Mouse (Mus musculus) liver, embryonic 16.5 days (tissue): ENCODE measurements around the gene Vmn2r84. TPM values are rescaled to one million over a fixed set of nuclear protein-coding genes. Genes with fewer than 3 reads are reported as not detected.
A peak's percentile ranks its signal among the peaks of the same experiment; 100 is the strongest.
"Not testable (repeated sequence)": the region's sequence is repeated elsewhere in the genome, so short reads cannot be mapped to it uniquely, and the experiment has no call there.

Experiments used
- ATAC-seq: fragments of 200-750 bp; cut with Nextera tagmentation; 2 replicates; pipeline ENCODE4 v1.8.0; 2017; ENCODE audit warnings: low read depth, mild to moderate bottlenecking, moderate number of reproducible peaks, moderate library complexity
- H3K27ac ChIP-seq: fragments of 300-500 bp; sonication (generic); 2 replicates; pipeline ENCODE4 v1.5.1; 2014; ENCODE audit warnings: mild to moderate bottlenecking, low read length
- H3K27me3 ChIP-seq: fragments of 300-500 bp; sonication (generic); 2 replicates; pipeline ENCODE4 v1.6.1; 2014; ENCODE audit warnings: low read depth, low read length, mixed read lengths; ENCODE audit not compliant: control insufficient read depth, insufficient read depth
- H3K36me3 ChIP-seq: fragments of 300-500 bp; sonication (generic); 2 replicates; pipeline ENCODE4 v1.6.1; 2014; ENCODE audit warnings: mild to moderate bottlenecking; ENCODE audit not compliant: control insufficient read depth, insufficient read depth
- H3K4me1 ChIP-seq: fragments of 300-500 bp; sonication (generic); 2 replicates; pipeline ENCODE4 v1.6.1; 2014; ENCODE audit warnings: low read depth, low read length, mixed read lengths; ENCODE audit not compliant: control insufficient read depth
- H3K4me2 ChIP-seq: fragments of 300-500 bp; sonication (generic); 2 replicates; pipeline ENCODE4 v1.6.1; 2014; ENCODE audit warnings: low read depth, low read length, mixed read lengths
- H3K4me3 ChIP-seq: fragments of 300-500 bp; sonication (generic); 2 replicates; pipeline ENCODE4 v1.5.1; 2014; ENCODE audit warnings: low read depth, mild to moderate bottlenecking, low read length
- H3K9ac ChIP-seq: fragments of 300-500 bp; sonication (generic); 2 replicates; pipeline ENCODE4 v1.6.1; 2014; ENCODE audit warnings: low read depth, low read length
- H3K9me3 ChIP-seq: fragments of 300-500 bp; sonication (generic); replicated peaks from 2 replicates; pipeline ENCODE4 v1.6.1; 2016; ENCODE audit warnings: low read length; ENCODE audit not compliant: control insufficient read depth
- WGBS: fragments of 180-500 bp; shearing (Covaris S2); extraction: QIAGEN DNeasy Blood & Tissue Kit; methylation state at CpG from one replicate; pipeline ENCODE4 v1.1.7; 2014; ENCODE audit not compliant: insufficient replicate concordance; 5-methylcytosine and 5-hydroxymethylcytosine counted together
- polyA plus RNA-seq: library from polyadenylated mRNA; unstranded; fragments of >200 nt; fragmentation: Nextera tagmentation; extraction: Ambion mirVana; gene quantifications from 2 replicates; pipeline ENCODE4 v1.2.1, GENCODE M21; 2015

Gene Vmn2r84
- polyA plus RNA-seq: 0.01 TPM in 1 of 2 replicates, not detected in the other

DNA sequence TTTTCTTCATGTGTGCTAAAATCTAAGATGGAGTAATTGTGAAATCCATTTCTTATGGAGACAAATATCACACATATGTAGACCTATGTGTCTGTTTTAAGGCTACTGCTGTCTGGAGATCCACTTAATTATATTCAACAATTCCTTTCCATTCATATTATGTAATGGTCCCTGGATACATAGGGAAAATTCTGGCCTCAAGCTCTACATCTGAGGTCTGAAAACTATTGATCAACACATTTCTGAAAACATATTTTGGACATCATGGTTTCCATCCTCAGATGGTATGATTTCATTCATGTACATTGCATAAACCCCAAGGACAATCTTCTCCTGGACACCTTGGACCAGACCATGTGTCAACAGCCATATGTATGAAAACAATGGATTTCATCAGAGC lies at the start of gene Vmn2r84:
TSS of gene Vmn2r84 (minus strand) at position 101 of the 400 bp plus-strand sequence.
- Histone ChIP-seq H3K27ac (no peak within 1 kb of the TSS), H3K9me3 (no peaks in the 10 kb centered on the region)
- no peak for ATAC-seq

DNA sequence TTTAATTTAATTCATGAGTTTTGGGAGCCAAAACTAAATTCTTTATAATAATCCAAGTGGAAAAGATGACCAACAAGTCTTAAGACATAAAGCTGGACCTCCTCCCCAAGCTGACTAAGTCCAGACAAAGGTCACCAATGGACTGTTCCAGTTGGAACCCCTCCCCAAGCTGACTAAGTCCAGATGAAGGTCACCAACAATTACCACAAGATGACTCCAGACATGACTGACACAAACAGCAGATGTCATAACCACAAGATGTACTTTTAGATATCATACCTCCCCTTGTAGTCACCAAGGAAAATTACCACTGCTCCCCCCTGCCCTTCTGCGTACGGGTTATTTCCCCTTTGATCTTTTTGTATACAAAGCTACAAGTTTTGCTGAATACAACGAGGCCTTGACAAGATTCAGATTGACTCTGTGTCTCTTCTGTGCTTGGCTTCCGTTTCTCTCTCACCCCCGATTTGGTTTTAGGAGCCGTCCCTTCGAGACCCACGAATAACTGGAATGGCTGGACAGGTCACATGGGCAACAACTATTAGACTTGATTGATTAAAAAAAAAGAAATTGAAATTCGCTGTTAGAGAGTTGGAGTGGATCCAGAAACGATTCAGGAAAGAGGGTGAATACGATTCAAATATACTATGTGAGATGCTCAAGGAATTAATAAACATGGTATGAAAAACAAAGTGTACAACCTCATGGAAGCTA lies 40.2 kb upstream of the Vmn2r84 start:
- not testable (repeated sequence) for H3K27me3 ChIP-seq, H3K27ac ChIP-seq, H3K9ac ChIP-seq, H3K36me3 ChIP-seq, H3K9me3 ChIP-seq, H3K4me1 ChIP-seq, H3K4me2 ChIP-seq, H3K4me3 ChIP-seq, ATAC-seq
- WGBS: 66% methylated on average over 11 of the region's 11 CpGs

More for the DNA sequence above, at the start of gene Vmn2r84:
- no peak within 1 kb of the TSS for H3K4me3 ChIP-seq
- H3K36me3 ChIP-seq: no peaks in the 10 kb centered on the region
- H3K27me3 ChIP-seq: no peaks in the 10 kb centered on the region
- no peaks in the 10 kb centered on the region for H3K4me1 ChIP-seq
- no peak within 1 kb of the TSS for H3K4me2 ChIP-seq
- no peak within 1 kb of the TSS for H3K9ac ChIP-seq

DNA sequence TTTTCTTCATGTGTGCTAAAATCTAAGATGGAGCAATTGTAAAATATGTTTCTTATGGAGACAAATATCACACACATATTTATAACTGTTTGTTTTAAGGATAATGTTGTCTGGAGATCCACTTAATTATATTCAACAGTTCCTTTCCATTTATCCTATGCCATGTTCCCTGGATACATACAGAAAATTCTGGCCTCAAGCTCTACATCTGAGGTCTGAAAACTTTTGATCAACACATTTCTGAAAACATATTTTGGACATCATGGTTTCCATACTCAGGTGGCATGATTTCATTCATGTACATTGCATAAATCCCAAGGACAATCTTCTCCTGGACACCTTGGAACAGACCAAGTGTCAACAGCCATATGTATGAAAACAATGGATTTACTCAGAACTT lies 35.5 kb upstream of the Vmn2r84 start, which contains the start of gene Vmn2r85:
TSS of gene Vmn2r85 (minus strand) at position 101 of the 400 bp plus-strand sequence.
- not testable (repeated sequence) for H3K27ac ChIP-seq, H3K27me3 ChIP-seq, H3K36me3 ChIP-seq, H3K4me3 ChIP-seq, H3K9ac ChIP-seq, H3K9me3 ChIP-seq, H3K4me1 ChIP-seq, H3K4me2 ChIP-seq, ATAC-seq

DNA sequence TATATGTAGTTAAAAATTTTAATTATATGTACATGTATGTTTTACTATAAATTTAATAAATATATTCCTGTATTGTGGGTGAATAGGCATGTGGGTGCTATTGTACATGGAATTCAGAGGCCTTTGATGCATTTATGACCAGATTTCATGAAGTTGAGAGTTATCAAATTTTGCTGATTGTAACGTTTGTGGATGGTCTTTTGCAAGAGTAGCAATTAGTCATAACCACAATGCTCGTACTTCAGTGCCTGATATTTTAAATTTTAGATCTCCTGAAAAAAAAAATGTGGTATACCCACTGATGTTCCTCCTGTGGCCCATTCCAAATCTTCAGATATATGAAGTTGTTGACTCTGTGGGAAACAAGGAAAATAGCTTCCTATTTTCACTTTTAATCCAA lies 28.2 kb upstream of the Vmn2r84 start:
- not testable (repeated sequence) for H3K4me1 ChIP-seq, H3K36me3 ChIP-seq, H3K9ac ChIP-seq, H3K4me3 ChIP-seq, H3K4me2 ChIP-seq, H3K27me3 ChIP-seq, H3K27ac ChIP-seq, H3K9me3 ChIP-seq, ATAC-seq
- 37% methylated on average over 2 of the region's 2 CpGs for WGBS

DNA sequence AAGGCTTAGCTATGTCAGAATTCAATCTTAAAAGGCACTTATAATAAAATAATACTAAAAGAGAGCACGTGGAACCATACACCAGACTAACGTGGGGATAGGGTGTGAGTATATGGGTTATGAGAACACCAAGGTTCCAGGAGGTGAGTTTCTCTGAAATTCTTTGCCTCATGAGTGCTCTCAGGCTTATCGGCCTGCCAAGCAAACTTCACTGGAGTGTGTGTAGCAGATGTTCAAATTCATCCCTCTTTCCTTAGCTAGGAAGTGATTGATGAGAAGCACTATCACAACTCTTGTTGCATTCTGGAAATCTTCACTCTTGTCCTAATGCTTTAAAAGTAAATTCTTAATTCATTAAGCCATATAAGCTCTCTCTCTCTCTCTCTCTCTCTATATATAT lies 26.3 kb upstream of the Vmn2r84 start:
- H3K4me2 ChIP-seq: no peak overlapping the region
- no peak for ATAC-seq

DNA sequence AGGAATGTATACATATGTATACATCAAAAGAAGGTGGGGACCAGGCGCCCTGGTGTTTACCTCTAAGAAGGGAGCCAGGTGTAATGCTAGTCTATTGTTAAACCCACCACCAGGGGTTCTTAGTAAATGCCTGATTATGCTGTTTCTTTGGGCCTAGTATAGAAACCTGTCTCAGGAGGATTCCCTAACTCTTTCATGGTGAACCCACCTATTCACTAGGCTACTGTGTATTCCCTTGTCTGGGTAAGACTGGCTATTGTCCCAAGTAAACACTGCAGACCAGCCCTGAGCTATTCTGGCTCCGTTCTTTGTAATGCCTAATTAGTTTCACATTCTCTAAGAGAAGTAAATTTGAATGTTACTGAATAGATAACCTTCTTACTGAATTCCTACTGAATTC lies 25.8 kb upstream of the Vmn2r84 start:
- not testable (repeated sequence) for H3K4me2 ChIP-seq, H3K36me3 ChIP-seq, H3K4me1 ChIP-seq, ATAC-seq, H3K4me3 ChIP-seq, H3K9me3 ChIP-seq, H3K9ac ChIP-seq, H3K27ac ChIP-seq, H3K27me3 ChIP-seq
- WGBS: 35% methylated on average over 2 of the region's 2 CpGs

More for the DNA sequence above, 26.3 kb upstream of the Vmn2r84 start:
- H3K9me3 ChIP-seq: no peaks in the 10 kb centered on the region
- 50% methylated on average over 3 of the region's 3 CpGs for WGBS
- no peak overlapping the region for H3K27ac ChIP-seq
- no peaks in the 10 kb centered on the region for H3K4me1 ChIP-seq
- H3K27me3 ChIP-seq: no peaks in the 10 kb centered on the region
- H3K9ac ChIP-seq: no peak overlapping the region
- H3K4me3 ChIP-seq: no peak overlapping the region
- H3K36me3 ChIP-seq: no peaks in the 10 kb centered on the region

DNA sequence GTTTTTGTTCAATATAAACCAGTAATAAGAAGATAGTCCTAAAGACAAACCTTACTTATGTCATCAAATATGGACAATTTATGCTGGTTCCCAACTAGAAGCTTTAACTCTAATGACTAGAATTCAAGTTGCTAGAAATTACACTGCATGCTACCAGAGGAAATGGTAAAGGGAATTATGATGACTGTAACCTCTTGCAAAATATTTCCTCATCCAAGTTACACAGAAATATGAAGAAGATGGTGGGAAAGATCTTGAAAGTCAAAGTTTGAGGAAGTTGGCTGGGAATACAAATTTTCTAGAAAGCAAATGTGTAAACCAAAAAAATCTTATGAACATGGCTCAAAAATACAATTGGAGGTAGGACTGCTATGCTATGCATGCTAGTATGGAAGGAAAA lies 22.2 kb upstream of the Vmn2r84 start:
- H3K27me3 ChIP-seq, H3K27ac ChIP-seq, H3K4me1 ChIP-seq, H3K36me3 ChIP-seq, H3K4me3 ChIP-seq, H3K9ac ChIP-seq, H3K4me2 ChIP-seq, H3K9me3 ChIP-seq, ATAC-seq: not testable (repeated sequence)

DNA sequence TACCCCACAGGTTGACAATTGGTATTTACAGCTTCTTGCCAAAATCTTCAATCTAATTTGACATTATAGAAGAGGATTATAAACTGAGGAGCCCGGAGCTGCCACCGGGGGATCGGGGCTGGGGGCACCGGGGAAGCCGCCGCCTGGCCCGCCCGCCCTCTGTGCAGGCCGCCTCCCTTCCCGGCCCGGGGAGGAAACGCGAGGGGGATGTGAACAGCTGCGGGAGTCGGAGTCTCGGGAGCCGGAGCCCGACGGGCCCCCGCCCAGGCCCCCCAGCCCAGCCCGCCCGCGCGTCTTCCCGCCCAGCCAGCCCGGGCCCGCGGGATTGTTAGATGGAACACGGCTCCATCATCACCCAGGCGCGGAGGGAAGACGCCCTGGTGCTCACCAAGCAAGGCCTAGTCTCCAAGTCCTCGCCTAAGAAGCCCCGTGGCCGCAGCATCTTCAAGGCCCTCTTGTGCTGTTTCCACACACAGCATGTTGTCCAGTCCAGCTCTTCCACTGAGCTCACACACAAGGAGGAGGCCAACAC lies 18.1 kb upstream of the Vmn2r84 start:
- H3K4me1 ChIP-seq, H3K4me3 ChIP-seq, H3K9ac ChIP-seq, H3K4me2 ChIP-seq, H3K27me3 ChIP-seq, H3K36me3 ChIP-seq, H3K27ac ChIP-seq, H3K9me3 ChIP-seq: not testable (repeated sequence)
- 51% methylated on average over 20 of the region's 35 CpGs for WGBS
- ATAC-seq: peak; percentile 59

DNA sequence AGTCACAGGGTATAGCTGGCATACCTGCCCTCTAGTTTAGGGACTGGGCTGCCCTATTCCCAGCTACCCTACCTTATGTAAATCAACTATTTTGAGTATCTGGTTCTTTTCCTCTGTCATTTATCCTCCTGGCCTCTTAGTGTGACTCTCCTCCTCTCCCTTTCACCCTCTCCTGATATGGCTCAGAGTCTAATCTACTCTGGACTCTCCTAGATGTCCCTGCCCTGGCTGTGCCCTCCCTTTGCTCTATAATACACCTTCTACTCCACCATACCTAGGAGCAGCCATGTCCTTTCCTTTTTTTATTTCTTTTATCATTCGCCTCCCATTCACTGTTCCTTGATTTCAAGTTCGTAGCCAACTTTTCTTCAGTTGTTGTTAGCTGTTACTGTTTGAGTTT lies 19.0 kb downstream of the Vmn2r84 start:
- Histone ChIP-seq H3K4me3 (no peak overlapping the region), H3K9ac (no peak overlapping the region), H3K4me2 (no peak overlapping the region), H3K27me3 (no peaks in the 10 kb centered on the region), H3K36me3 (no peaks in the 10 kb centered on the region), H3K4me1 (no peaks in the 10 kb centered on the region), H3K27ac (no peak overlapping the region), H3K9me3 (no peaks in the 10 kb centered on the region)
- WGBS: 66% methylated on average over 2 of the region's 2 CpGs
- ATAC-seq: no peak
